Mouse (Mus musculus) embryo, embryonic 9.5 days (tissue): ENCODE data around the gene Large1.
"Not testable (repeated sequence)": the region's sequence is repeated elsewhere in the genome, so short reads cannot be mapped to it uniquely, and the experiment has no call there.

Source experiments
- DNase-seq: peaks from one replicate; pipeline ENCODE4 v3.0.0-alpha.2; 2017; ENCODE audit errors: extremely low spot score

The Large1 gene

DNA sequence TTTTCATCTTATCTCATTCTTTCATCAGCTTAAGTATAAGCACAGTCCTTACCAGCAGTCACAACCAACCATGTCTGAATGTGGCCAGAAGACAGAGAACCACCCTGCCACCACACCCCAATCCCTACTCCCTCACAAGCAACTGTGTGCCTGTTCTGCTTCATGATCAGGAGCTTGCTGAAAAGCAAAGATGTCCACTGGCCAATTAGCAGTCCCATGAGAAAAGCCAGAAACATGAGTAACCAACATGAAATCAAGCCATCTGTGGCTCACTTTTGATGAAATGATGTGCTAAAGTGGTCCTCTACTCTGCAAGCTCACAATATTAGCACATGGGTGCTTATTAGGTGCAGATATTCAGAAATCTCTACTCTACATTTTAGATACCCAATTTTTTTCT, 57.8 kb downstream of the Large1 start:
- DNase-seq = no peak

DNA sequence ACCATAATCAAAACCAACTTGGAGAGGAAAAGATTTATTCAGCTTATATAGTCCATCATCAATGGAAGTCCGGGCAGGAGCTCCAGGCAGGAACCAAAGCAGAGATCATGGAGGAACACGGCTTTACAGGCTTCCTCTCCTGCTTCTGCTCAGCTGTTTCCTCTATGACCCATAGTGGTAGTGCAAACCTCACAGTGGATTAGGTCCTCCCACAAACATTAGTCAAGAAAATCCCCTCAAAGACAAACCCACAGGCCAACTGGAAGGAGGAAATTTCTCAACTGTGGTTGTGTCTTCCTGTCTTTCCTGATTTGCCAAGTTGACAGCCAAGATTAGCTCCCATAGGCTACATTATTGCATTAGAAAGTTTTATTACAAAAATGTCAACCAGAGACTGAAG, 59.7 kb downstream of the Large1 start:
- no peak for DNase-seq

DNA sequence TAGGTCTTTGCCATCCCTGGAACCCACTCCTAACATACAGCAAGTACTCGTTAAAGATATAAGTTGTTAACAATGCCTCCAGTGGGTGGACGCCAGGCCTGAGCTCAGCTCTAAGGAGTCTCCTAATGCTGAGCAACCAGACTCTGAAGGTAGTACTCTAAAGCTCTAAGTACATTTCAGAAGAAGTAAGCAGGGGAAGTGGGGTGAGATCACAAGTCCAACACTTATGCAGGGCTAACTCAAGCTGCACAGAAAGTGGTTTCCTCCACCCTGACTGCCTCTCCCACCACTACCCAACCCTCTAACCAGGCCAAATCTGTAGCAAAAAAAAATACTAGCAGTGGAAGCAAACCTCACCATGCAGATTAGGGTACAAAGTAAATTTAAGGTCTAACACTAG, 61.7 kb downstream of the Large1 start:
- no peak for DNase-seq

DNA sequence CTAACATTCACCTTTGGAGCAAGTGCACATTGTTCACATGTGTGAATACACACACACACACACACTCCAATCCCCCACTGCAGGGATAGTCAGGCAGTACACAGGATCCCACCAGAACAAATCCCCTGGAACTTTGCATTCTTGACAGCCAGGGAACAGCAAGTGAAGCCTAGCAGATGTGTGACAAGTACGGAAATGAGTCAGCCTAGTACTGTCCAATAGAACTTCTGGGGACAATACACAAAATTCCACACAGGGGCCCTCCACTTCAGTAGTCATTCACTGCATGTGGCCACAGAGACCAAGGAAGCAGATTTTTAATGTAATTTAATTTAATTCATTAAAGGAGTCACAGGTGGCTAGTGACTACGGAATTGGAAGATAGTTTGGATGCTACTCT, 62.7 kb downstream of the Large1 start:
- DNase-seq = no peak

DNA sequence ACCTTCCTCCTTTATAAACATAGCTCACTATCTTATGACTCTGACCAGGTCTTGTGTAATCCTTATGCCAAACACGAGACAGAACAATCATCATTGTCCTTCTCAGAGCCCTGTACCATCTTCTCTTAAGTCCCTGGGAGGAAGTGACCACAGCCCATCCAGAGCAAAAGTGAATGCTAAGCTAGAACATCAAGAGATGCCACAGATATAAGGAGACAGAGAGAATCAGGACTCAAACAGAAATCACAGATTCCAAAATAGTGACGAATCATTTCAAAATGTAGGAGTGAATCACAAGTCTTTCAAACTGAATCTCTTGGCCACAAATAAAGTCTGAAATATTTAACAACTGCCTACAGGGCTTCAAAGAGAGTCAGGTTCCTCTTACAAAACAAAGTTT, 63.5 kb downstream of the Large1 start:
- DNase-seq = no peak

DNA sequence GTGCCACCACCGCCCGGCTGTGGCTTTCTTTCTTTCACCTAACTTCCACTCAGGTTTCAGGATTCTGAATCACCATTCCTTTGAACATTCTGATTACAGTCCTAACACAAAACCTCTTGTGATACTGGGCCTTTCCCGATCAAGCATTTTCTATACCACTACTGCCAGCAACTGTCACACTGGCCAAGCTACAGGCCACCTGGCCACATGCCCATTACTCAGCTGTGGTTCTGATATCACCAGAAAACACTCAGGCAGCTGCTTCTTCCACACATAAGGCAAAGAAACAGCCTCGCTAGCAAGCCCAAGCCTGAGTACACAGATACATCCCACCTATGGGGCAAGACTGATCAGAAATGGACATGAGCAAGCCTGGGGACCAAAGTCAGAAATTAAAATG, 71.3 kb downstream of the Large1 start:
- no peak for DNase-seq

DNA sequence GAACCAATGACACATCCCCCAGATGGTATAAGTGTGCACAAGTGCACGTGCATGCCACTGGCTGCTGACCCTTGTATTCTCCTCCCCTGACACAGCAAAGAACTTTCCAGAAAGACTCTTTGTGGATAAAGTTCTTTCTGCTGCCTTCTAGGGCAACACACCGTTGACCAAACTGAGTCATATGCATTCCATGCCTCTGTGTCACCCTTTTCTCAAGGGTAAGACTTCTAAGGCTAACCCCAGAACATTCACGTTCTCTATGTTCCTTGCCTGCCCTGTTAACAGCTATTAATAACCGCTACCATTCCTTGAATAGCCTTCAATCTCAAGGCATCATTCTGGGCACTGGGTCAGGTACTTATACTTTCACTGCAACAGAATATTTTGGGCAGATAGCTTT, 77.3 kb downstream of the Large1 start:
- no peak for DNase-seq

DNA sequence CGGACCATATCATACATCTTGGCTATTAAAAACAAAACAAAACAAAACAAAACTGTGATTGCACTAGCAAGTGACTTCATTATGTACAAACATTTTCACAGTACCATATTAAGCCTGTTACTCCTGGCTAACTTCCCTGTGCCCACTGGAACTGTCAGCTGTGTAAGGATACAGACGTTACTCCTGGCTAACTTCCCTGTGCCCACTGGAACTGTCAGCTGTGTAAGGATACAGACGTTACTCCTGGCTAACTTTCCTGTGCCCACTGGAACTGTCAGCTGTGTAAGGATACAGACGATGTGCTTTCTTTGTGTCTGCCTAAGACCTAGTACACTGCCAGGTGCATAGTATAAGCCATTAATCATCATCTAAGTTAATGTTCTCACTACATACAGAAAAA, 77.9 kb downstream of the Large1 start:
- DNase-seq = not testable (repeated sequence)

DNA sequence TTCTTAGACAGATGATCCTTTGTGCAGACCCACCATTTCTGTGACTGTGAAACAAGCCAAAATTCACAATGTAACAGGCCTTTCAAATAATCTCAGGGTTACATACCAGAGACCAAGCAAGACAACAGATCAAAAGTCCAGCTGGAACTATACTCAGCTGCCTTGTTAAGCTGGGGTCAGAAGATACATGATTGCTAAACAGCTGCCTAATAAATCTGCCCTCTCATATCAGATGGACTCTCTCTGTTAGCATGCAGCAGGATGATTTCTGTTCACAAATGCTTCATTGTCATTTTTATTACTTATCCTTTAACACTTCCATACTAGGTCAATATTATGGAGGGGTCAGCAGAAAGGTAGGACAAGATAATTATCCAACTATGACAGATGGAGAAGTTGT, 80.2 kb downstream of the Large1 start:
- DNase-seq = no peak

DNA sequence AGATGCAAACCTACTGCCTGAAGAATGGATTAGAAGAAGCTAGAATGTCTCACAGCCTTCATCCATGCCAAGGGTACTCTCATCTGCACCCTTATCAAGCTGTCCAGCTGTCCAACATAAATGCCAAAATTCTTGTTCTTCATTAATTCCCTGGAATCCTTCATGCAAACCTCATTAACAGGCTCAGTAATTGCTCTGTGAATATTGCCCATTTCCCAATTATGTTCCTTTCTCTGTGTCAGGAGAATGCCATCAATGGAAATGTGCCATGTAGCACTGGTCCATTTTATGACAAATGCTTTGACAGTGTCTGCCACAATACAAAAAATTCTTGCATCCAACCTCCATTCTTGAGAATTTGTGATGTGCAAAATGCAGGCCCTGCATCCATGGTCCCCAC, 82.3 kb downstream of the Large1 start:
- DNase-seq = no peak

DNA sequence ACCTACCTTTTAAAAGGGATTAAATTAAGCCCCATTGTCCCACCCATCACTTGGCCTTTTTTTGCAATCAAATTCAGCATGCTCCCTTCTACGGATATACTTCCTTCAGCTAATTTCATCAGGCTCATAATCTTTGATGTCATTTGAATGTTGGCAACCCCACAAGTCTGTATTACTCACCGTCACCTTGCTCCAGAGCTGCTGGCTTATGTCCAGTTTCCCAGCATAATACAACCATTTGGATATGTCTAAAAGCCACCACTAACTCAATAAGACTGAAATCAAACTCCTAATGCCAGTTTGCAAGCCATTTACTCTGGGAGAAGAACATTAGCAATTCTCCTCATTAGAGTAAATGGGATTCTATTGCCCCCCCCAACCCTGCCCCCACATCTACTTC, 95.4 kb downstream of the Large1 start:
- DNase-seq = no peak

DNA sequence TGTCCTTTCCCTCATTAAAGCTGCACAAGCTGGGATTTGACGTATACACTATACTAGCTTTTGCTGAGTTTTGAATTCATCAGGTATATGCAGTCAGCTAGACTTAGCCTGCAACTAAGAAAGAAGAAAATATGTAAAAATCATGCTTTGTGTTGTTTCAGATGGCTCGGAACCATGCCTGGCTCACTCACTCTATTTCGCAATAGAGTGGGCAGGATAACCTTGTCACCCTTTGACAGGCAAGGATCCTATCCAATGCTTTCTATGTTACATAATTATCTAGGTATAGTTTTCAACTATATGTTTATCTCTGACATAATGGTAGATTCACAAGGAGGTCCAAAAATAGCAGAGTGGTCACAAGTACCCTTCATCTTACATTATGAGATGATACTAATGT, 109.2 kb downstream of the Large1 start:
- DNase-seq = no peak

DNA sequence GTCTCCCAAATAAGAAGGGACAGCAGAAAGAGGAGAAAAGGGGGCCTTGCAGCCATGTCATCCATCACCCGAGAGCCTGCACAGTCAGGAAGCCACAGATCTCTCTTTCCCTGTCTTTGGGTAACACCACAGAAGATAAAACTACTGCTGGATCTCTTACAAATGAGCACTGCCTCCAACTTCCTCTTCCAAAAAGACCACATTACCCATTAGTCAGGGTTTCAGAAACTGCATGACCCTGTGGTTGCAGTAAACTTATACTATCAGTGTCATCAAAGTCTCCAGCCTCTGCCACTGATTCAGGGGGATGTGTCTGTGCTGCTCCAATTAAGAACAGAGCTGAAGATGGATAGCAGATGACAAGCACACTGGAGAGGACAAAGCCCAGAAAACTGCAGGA, 111.3 kb downstream of the Large1 start:
- no peak for DNase-seq

DNA sequence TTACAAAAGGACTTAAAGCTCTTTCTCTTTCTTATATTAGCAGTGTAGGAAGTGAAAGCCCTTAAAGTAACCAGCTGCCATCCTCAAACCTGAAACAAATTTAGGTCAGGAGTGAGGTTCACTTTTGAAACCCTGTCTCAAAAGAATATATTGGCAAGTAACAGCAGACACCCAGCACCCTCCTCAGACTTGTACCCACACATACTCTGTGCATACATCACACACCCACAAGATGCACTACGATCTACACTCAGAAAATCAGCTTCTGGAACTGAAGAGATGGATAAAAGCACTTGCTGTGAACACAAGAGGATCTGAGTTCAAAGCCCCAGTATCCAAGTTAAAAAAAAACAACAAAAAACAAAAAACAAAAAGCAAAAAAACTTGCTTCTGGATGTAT, 119.1 kb downstream of the Large1 start:
- DNase-seq = no peak

DNA sequence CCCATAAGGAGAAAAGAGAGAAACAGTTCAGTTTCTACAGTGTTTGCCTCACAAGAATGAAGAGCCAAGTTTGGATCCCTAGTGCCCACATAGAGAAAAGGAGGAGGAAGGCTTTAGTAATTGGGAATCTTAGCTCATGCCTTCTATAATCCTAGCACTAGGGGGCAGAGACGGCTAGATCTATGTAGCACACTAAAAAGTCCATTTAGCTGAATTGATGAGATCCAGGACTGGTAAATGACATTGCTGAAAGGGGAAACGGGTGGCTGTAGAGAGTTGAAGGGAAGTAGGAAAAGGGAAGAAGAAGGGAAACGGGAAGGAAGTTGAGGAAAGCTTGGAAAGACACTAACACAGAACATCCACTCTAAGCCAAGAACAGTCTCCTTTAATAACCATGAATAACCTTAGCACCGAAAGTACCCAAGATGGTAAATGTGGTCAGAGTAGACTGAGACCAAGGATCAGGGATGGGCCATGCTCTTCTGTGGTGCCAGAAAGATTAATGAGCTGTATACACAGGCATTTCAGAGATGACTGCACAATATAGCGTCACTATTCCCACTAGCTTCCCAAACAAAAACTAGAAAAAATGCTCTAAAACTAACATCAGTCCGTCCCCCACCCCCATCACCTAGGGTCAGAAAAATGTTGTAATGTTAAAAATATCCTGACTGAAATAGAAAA, 119.8 kb downstream of the Large1 start:
- peak; percentile 14 for DNase-seq

DNA sequence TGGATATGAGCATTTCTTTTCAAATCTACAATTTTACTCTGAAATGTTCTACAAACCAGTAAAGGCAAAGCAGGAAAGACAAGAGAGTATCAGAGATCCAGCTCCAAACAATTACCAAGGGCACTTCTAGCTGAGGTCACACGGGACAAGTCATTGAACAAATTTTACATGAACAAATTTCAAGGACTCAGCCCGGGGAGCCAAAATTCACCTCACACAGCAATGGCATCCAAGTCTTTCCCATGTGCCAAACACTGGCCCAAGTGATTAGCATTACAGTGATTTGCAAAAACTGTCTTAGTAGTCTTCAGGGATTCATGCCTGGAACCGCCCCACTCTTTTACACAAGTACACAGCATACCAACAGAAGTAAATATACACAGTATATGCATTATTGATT, 126.5 kb downstream of the Large1 start:
- no peak for DNase-seq

DNA sequence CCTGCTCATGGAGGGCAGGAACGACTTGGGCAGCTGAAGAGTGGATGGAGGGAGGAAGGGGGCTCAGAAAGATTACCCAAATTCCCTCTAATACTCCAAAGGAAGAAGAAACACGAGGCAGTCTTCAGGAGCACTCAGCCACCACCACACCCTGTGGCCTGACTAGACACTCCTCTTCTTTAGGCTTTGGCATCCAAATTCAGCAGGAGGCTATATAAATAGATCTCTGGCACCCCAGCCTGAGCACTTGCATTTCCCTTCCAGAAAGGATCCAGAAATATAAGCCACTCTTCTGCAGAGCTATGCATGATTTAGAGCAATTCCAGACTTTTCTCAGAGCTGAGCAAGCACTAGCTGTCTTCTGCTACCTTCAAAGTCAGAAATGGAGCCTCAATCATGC, 127.7 kb downstream of the Large1 start:
- no peak for DNase-seq

DNA sequence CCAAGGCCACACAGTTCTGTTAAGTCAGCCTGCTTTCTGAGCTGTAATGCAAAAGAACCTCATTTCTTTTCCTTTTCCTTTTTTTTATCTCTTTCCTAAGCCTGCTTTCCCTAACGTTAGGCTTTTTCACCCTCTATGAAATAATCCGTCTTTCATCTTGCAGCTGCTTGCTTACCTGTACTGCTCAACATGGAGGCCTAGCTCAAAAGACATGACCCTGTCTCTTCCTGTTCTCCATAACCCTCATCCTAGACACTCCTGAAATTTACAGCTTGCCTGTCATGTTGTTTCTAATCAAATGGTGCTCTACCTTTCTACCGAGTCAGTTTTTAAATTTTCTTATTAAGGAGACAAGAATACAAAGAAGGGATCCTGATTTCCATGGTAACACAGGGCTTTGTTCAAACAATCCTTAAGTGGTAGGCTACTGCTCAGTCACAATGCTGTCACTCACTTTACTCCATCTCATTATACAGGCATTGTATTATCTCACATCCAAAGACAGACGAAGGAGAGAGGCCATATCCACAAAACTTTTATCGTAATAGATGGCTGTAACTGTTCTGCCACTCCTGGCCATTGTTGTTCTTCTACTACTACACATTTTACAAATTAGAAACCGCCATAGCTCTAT, 134.0 kb downstream of the Large1 start:
- DNase-seq = no peak

DNA sequence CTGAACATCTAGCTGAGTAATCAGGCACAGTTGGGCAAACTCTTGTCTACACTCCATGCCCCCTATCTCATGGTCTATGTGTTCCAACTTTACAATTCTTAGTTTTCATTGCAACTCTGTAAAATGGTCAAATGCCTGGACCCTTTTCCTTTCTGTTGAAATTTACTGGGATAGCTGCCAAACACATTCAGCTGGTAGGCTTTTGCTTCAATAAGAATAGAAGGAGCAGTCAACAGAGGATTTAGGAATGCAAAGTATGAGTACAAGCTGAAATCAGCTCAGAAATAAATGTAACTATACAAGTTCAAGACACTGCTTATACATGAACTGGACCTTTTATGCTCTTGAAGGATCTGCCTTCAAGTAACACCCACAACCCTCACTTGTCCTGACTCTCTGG, 146.5 kb downstream of the Large1 start:
- DNase-seq = no peak

DNA sequence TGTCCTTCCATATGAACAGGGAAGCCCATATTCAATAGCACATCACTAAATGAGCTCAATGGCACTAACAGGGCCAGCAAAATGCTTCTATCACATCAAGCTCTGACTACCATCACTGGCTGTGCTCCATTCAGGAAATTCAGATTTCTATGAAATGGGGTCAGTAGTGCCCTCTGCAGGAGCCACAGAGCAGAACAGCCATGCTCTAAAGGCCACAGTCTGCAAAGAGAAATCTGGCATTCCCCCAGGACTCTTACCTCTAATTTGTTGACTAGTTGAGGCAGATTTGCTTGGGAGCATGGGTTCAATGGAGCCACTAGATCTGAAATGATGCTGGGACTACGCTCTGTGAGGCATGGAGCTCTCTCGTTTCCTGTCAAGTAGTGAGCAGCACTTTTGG, 151.5 kb downstream of the Large1 start:
- no peak for DNase-seq

DNA sequence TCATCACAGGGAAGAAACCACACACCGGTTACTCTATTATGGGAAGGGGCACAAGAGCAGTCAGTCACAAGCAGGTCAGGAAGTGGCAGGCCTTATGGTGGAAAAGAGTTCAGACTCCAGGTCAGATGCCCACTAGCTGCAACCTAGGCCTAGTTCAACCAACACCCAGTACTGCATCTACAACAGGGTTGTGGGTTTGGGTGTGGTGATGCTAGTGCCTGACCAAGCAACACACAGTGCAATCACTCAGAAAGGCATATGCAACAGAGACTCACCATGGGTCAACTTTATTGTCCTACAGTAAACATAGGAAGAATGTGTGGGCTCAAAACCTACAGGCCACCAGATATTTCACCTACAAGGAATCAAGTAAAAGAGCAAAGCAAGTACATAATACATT, 155.6 kb downstream of the Large1 start:
- no peak for DNase-seq

DNA sequence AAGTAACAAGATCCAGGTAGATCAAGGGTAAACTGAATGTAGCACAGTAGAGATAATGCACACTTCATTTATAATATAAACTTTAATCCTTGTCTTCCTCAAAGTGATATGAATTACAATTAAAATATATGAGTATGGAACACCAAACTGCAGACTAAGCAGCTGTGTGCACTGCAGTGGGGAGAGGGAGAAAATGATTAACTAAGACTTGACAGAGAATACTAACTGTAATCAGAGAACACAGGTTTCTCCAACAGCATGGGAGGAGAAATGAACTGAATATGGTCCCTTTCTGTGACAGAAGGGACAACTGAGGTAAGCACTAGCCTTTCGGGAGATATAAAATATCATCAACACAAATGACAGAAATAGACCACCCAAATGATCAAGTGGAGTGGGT, 164.7 kb downstream of the Large1 start:
- DNase-seq = no peak

DNA sequence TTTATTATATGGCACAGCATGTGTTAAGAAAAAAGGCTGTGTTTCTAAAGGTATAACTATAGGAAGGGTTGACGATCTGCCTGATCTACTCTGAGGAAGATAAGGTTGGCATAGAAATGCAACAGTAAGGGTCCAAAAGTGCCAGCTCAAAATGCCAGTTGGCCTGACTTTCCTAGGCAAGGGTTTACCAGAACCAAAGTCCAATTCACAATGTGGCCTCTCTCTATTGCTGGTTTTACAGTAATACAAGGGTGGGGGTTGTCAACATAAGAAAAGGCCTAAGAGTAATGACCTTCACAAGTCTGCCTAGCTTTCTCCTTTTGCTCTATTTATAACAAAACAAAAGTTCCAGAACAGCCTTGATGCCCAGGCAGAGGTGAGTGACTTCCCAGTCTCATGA, 166.0 kb downstream of the Large1 start:
- DNase-seq = no peak

DNA sequence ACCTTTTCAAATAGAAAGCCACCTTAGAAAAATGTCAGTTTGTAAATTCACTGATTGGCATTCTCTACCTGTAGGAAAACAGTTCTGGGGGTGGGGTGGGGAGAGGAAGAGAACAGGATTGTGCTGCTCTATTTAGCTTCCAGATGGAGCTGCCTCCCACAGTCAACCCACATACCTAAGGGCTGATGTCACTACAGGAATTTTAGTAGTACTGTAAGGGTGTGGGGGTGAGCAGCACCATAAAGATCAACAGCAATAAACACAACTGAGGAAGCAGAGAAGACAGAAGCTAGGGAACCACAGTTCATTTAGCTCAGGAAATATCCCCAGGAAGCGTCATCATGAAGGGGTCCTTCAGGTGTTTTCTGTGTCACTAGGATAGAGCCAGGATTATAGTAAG, 174.9 kb downstream of the Large1 start:
- no peak for DNase-seq
